Mouse (Mus musculus) thymus, adult 2 months (tissue): ENCODE data around the gene Bace2.

Source experiments
- CTCF ChIP-seq: fragments of 200-500 bp; IDR thresholded peaks from 2 replicates; pipeline ENCODE4 v1.5.1; 2012; ENCODE audit warnings: mild to moderate bottlenecking, control low read depth, low read length, moderate library complexity, borderline replicate concordance; ENCODE audit not compliant: control insufficient read depth, poor library complexity, insufficient read depth; ENCODE audit errors: extremely low read depth
- POLR2A ChIP-seq: fragments of 200-500 bp; IDR thresholded peaks from 2 replicates; pipeline ENCODE4 v1.6.1; 2012; ENCODE audit warnings: mild to moderate bottlenecking, low read length, control low read depth, moderate library complexity; ENCODE audit not compliant: control insufficient read depth, poor library complexity, insufficient read depth; ENCODE audit errors: extremely low read depth

- TF ChIP-seq CTCF (no peak), POLR2A (no peak)
These were observed at the start of gene Bace2 for GRCm38 (mm10) chr16:97356499-97357187.
